Mouse (Mus musculus) stomach, postnatal 0 days (tissue): Measurements from ENCODE around the gene Lpar3. TPM values are rescaled to one million over a fixed set of nuclear protein-coding genes. Genes with fewer than 3 reads are reported as not detected.

ENCODE experiments used
- ATAC-seq: fragments of 200-750 bp; cut with Nextera tagmentation; 2 replicates; pipeline ENCODE4 v1.8.0; 2017; ENCODE audit not compliant: low FRiP score, low TSS enrichment
- DNase-seq: peaks from one replicate; pipeline ENCODE4 v3.0.0-alpha.2; 2016; ENCODE audit warnings: low spot score
- H3K27ac ChIP-seq: fragments of 300-500 bp; sonication (generic); replicated peaks from 2 replicates; pipeline ENCODE4 v1.5.1; 2014; ENCODE audit warnings: mild to moderate bottlenecking, control low read depth
- H3K27me3 ChIP-seq: fragments of 300-500 bp; sonication (generic); 2 replicates; pipeline ENCODE4 v1.6.1; 2014; ENCODE audit warnings: low read length; ENCODE audit not compliant: control insufficient read depth, insufficient read depth
- H3K36me3 ChIP-seq: fragments of 300-500 bp; sonication (generic); 2 replicates; pipeline ENCODE4 v1.6.1; 2014; ENCODE audit warnings: low read length, mixed read lengths; ENCODE audit not compliant: control insufficient read depth, insufficient read depth
- H3K4me1 ChIP-seq: fragments of 300-500 bp; sonication (generic); replicated peaks from 2 replicates; pipeline ENCODE4 v1.6.1; 2014; ENCODE audit warnings: antibody characterized with exemption; ENCODE audit not compliant: control insufficient read depth, insufficient read depth
- H3K4me2 ChIP-seq: fragments of 300-500 bp; sonication (generic); replicated peaks from 2 replicates; pipeline ENCODE4 v1.6.1; 2014; ENCODE audit warnings: low read depth, mild to moderate bottlenecking, control low read depth, moderate library complexity
- H3K4me3 ChIP-seq: fragments of 300-500 bp; sonication (generic); 2 replicates; pipeline ENCODE4 v1.5.1; 2014; ENCODE audit warnings: low read depth, low read length, control low read depth
- H3K9ac ChIP-seq: fragments of 300-500 bp; sonication (generic); 2 replicates; pipeline ENCODE4 v1.6.1; 2014; ENCODE audit warnings: mild to moderate bottlenecking, low read length, control low read depth, mixed read lengths
- H3K9me3 ChIP-seq: fragments of 300-500 bp; sonication (generic); 2 replicates; pipeline ENCODE4 v1.6.1; 2016; ENCODE audit warnings: low read length; ENCODE audit not compliant: control insufficient read depth
- CTCF ChIP-seq: IDR thresholded peaks from 2 replicates; pipeline ENCODE4 v1.5.1; 2016; ENCODE audit warnings: antibody characterized with exemption, low read depth, mild to moderate bottlenecking, moderate library complexity
- EP300 ChIP-seq: optimal IDR thresholded peaks from 2 replicates; pipeline ENCODE3; 2016; ENCODE audit warnings: antibody characterized with exemption
- WGBS: fragments of 180-500 bp; shearing (Covaris S2); extraction: QIAGEN DNeasy Blood & Tissue Kit; methylation state at CpG from one replicate; pipeline ENCODE4 v1.1.7; 2014; 5-methylcytosine and 5-hydroxymethylcytosine counted together
- polyA plus RNA-seq: library from polyadenylated mRNA; unstranded; fragments of >200 nt; fragmentation: Nextera tagmentation; extraction: Ambion mirVana; gene quantifications from 2 replicates; pipeline ENCODE4 v1.2.1, GENCODE M21; 2015

The Lpar3 gene
- polyA plus RNA-seq, 1 experiment from 2014 or later, result 0.38 TPM

DNA sequence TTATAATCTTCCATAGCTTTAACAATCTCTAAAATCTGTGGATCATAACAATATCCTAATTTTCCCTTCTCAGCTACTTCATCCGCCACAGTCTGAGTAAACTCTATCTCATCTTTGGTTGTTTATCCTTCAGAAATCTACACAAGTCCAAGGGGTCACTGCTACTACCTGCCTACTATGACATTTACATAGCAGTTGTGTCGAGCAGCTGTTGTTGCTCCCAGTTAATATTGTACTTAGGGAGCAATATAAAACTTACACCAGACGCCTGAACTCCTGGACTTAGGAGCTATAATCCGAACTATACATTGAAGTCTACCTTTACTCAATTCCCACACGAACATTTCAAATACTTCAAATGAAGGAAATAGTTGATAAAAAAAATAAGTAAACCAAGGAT lies 71.8 kb downstream of the Lpar3 start:
- no peak overlapping the region for H3K27ac ChIP-seq
- DNase-seq (no peak), ATAC-seq (no peak)
- H3K9ac ChIP-seq, result no peak overlapping the region
- H3K27me3 ChIP-seq, result no peaks in the 10 kb centered on the region
- H3K4me1 ChIP-seq, result no peaks in the 10 kb centered on the region
- no peaks in the 10 kb centered on the region for H3K36me3 ChIP-seq
- H3K4me2 ChIP-seq, result no peak overlapping the region
- no peak for TF ChIP-seq CTCF
- no peak for TF ChIP-seq EP300
- H3K9me3 ChIP-seq, result no peaks in the 10 kb centered on the region
- WGBS, result 55% methylated on average over 5 of the region's 5 CpGs
- H3K4me3 ChIP-seq, result no peak overlapping the region

- Histone ChIP-seq H3K9me3 (no peaks in the 10 kb centered on the region), H3K4me1 (no peaks in the 10 kb centered on the region), H3K4me2 (no peak overlapping the region), H3K9ac (no peak overlapping the region), H3K36me3 (no peaks in the 10 kb centered on the region), H3K27ac (no peak overlapping the region), H3K4me3 (no peak overlapping the region), H3K27me3 (no peaks in the 10 kb centered on the region)
- TF ChIP-seq CTCF (no peak), EP300 (no peak)
- no peak for DNase-seq
- 80% methylated on average over 3 of the region's 3 CpGs for WGBS
- ATAC-seq, result no peak
Observed at GRCm38 (mm10) chr3:146302451-146302850, 81.7 kb downstream of the Lpar3 start.

DNA sequence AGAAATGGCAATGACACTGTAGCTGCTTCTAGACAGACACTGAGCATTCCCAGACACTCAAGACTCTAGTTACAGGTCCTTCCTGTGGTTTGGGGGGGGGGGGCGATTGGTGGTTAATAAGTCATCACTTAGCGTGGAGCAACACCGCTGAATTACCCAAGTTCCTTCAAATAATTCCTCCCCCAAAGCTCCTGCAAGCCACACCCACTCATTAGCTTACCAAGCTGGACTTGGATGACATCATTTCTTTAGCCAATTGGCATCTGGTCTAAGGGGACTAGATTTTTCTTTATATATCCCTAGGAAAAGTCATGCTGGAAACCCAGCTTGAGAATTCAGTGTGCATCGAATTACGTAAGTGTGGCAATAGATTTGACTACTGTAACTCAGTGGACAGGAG lies 82.4 kb downstream of the Lpar3 start:
- ATAC-seq, result no peak
- H3K9me3 ChIP-seq, result no peaks in the 10 kb centered on the region
- no peak for TF ChIP-seq EP300
- no peak for TF ChIP-seq CTCF
- no peak overlapping the region for H3K9ac ChIP-seq
- no peak for DNase-seq
- no peak overlapping the region for H3K4me3 ChIP-seq
- WGBS, result 78% methylated on average over 5 of the region's 5 CpGs
- no peaks in the 10 kb centered on the region for H3K36me3 ChIP-seq
- no peak overlapping the region for H3K4me2 ChIP-seq
- no peaks in the 10 kb centered on the region for H3K27me3 ChIP-seq
- no peaks in the 10 kb centered on the region for H3K4me1 ChIP-seq
- H3K27ac ChIP-seq, result no peak overlapping the region

- 76% methylated on average over 21 of the region's 21 CpGs for WGBS
- ATAC-seq (no peak), DNase-seq (no peak)
- H3K4me1 ChIP-seq, result no peaks in the 10 kb centered on the region
- no peaks in the 10 kb centered on the region for H3K36me3 ChIP-seq
- no peak overlapping the region for H3K4me2 ChIP-seq
- no peaks in the 10 kb centered on the region for H3K27me3 ChIP-seq
- H3K27ac ChIP-seq, result no peak overlapping the region
- no peak for TF ChIP-seq CTCF
- TF ChIP-seq EP300, result no peak
- no peak overlapping the region for H3K9ac ChIP-seq
- no peak overlapping the region for H3K4me3 ChIP-seq
- no peaks in the 10 kb centered on the region for H3K9me3 ChIP-seq
Observed at GRCm38 (mm10) chr3:146304556-146305405, 84.0 kb downstream of the Lpar3 start.

DNA sequence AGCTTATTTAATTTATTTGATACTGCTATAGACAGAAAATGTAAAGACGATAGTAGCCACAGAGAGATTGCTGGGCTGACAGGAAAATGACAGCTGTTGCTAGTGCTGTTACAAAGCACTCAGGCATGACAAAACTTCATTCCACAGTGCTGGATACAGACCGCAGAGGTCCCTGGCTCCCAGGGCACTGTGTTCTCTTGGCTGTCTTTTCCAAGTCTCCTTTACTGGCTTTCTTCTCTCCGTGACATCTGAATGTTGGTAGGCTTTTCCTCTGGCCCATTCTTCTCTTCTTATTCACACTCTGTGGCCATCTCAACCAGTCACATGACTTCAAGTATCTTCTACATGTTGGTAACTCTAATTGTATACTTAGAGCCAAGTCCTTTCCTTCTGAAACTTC lies 86.6 kb downstream of the Lpar3 start:
- H3K9ac ChIP-seq, result no peak overlapping the region
- H3K27ac ChIP-seq, result no peak overlapping the region
- H3K4me3 ChIP-seq, result no peak overlapping the region
- no peak for DNase-seq
- no peaks in the 10 kb centered on the region for H3K4me1 ChIP-seq
- no peak overlapping the region for H3K4me2 ChIP-seq
- no peak for ATAC-seq
- H3K9me3 ChIP-seq, result no peaks in the 10 kb centered on the region
- no peak for TF ChIP-seq CTCF
- no peak for TF ChIP-seq EP300
- no peaks in the 10 kb centered on the region for H3K27me3 ChIP-seq
- H3K36me3 ChIP-seq, result no peaks in the 10 kb centered on the region
- WGBS, result 72% methylated on average over 3 of the region's 3 CpGs

GRCm38 (mm10) chr3:146307886-146308285 lies 87.1 kb downstream of the Lpar3 start:
- H3K9me3 ChIP-seq, result no peaks in the 10 kb centered on the region
- H3K4me3 ChIP-seq, result no peak overlapping the region
- DNase-seq (no peak), ATAC-seq (no peak)
- H3K27me3 ChIP-seq, result no peaks in the 10 kb centered on the region
- no peaks in the 10 kb centered on the region for H3K36me3 ChIP-seq
- H3K9ac ChIP-seq, result no peak overlapping the region
- H3K4me1 ChIP-seq, result no peaks in the 10 kb centered on the region
- 61% methylated on average over 2 of the region's 2 CpGs for WGBS
- TF ChIP-seq EP300 (no peak), CTCF (no peak)
- H3K4me2 ChIP-seq, result no peak overlapping the region
- H3K27ac ChIP-seq, result no peak overlapping the region
